Comparison of ENCODE assay signal across 8 mouse cellular contexts in the genomic region with DNA sequence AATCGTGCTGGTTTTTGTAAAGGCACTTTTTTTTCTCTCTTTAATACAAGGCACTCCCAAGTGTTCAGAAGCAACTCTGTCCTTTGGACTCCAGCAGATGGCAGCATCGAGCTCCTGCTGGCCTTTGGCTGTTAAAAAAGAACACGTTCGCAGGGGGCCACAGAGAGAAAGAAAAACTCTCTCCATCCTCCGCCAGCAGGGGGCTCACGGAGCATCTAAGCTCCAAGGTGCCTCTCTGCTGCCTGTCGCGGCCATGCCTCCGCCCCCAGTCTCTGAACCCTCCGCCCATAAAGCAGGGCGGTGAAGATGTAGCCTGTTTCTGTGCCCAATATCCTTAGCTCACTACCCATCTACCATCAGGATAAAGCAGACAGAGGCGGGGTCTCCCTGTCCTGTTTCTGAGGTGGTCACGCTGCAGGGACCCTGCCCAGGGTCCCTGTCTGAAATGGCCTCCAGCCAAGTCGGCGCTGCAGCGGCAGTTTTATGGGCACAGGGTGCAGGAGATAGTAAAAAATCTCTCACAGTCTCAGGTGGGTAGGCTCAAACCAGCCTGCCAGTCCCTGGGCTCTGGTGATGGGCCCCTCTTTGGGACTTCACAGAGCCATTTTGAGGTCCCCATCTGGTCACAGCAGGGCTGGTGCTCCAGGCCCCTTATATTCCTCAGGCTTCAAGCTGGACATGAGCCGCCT.
A peak's percentile ranks its signal among the peaks of the same experiment; 100 is the strongest.
DNase-seq lines count a peak whose midpoint lies in the region; ATAC-seq and TF ChIP-seq lines count a peak whose summit lies in the region.

No protein-coding gene starts in this region.

- no peak overlapping the region for H3K4me3 ChIP-seq in embryonic facial prominence, embryonic 11.5 days (ENCODE audit: low read depth, low read length)
- peak overlapping the region; percentile 20; the same call in 1 of the 2 replicates for H3K4me3 ChIP-seq in midbrain, embryonic 13.5 days (replicated peaks)
- H3K4me3 ChIP-seq in small intestine, adult 2 months (ENCODE audit: low read depth, low read length) = no peak overlapping the region

- intact Hi-C loops in left cerebral cortex, postnatal 36 days (cut with DNase I) = loop anchor here (2.0 to 5.0 kb wide), 2 partner anchors 247 to 318 kb away; no protein-coding TSS in a partner anchor

- H3K27ac ChIP-seq in embryonic facial prominence, embryonic 11.5 days (replicated peaks; ENCODE audit: low read depth, low read length) = no peak overlapping the region
- no peak overlapping the region for H3K27ac ChIP-seq in midbrain, embryonic 13.5 days
- no peak overlapping the region for H3K27ac ChIP-seq in small intestine, adult 2 months (ENCODE audit: insufficient read depth, low read depth, low read length)

- H3K4me1 ChIP-seq in embryonic facial prominence, embryonic 11.5 days (ENCODE audit: control insufficient read depth, insufficient read depth, low read length) = no peaks in the 10 kb centered on the region
- H3K4me1 ChIP-seq in midbrain, embryonic 13.5 days (replicated peaks) = peaks cover 7% of the 10 kb centered on the region
- no peaks in the 10 kb centered on the region for H3K4me1 ChIP-seq in small intestine, adult 2 months (ENCODE audit: control insufficient read depth, insufficient read depth, insufficient read length, low read length)

- no peak overlapping the region for H3K4me2 ChIP-seq in embryonic facial prominence, embryonic 11.5 days (ENCODE audit: low read depth, low read length)
- H3K4me2 ChIP-seq in midbrain, embryonic 13.5 days (replicated peaks) = peak overlapping the region; percentile 49

- whole genome bisulfite sequencing in embryonic facial prominence, embryonic 11.5 days = 28% methylated on average over 17 of the region's 17 CpGs
- 25% methylated on average over 17 of the region's 17 CpGs for WGBS in midbrain, embryonic 13.5 days
- 24% methylated on average over 17 of the region's 17 CpGs for WGBS in small intestine, adult 2 months

- no peak for TF ChIP-seq POLR2A in small intestine, adult 2 months (IDR thresholded peaks at IDR 0.05; ENCODE audit: low read depth, low read length)

- no peaks in the 10 kb centered on the region; the same call in 1 of the 2 replicates for H3K36me3 ChIP-seq in embryonic facial prominence, embryonic 11.5 days (replicated peaks; ENCODE audit: control insufficient read depth, insufficient read depth, low read depth, low read length)
- no peaks in the 10 kb centered on the region for H3K36me3 ChIP-seq in midbrain, embryonic 13.5 days
- H3K36me3 ChIP-seq in small intestine, adult 2 months (ENCODE audit: control insufficient read depth, insufficient read depth, low read length) = no peaks in the 10 kb centered on the region

- H3K27me3 ChIP-seq in embryonic facial prominence, embryonic 11.5 days (ENCODE audit: control insufficient read depth, insufficient read depth, low read length) = no peaks in the 10 kb centered on the region
- no peaks in the 10 kb centered on the region for H3K27me3 ChIP-seq in midbrain, embryonic 13.5 days
- no peaks in the 10 kb centered on the region for H3K27me3 ChIP-seq in small intestine, adult 2 months (ENCODE audit: control insufficient read depth, insufficient read depth, low read length)

- DNase-seq in adrenal gland, postnatal 14 days = peak; percentile 95
- DNase-seq in embryonic facial prominence, embryonic 11.5 days (ENCODE audit: low spot score) = peak; percentile 100
- DNase-seq in heart, adult 18-20 months = peak; percentile 87 to 92
- DNase-seq in kidney, adult 11 months = peak; percentile 88
- DNase-seq in left cerebral cortex, postnatal 36 days (ENCODE audit: low spot score in 2 of 2) = peak; percentile 88 to 90

- peak; percentile 46; the same call in 1 of the 2 replicates for ATAC-seq in embryonic facial prominence, embryonic 11.5 days (replicated peaks; ENCODE audit: insufficient number of reproducible peaks, low FRiP score, low TSS enrichment, low read depth)
- ATAC-seq in midbrain, embryonic 13.5 days = peak; percentile 84
- ATAC-seq in erythroblast, adult 5-6 weeks (replicated peaks; ENCODE audit: low FRiP score, poor library complexity, severe bottlenecking) = no peak

- H3K9ac ChIP-seq in embryonic facial prominence, embryonic 11.5 days (replicated peaks; ENCODE audit: low read length) = 0 out of 2 replicates have a peak overlapping the region, but pooled peaks have one; percentile 25
- peak overlapping the region; percentile 60; the same call in 1 of the 2 replicates for H3K9ac ChIP-seq in midbrain, embryonic 13.5 days (replicated peaks)

- no peaks in the 10 kb centered on the region for H3K9me3 ChIP-seq in embryonic facial prominence, embryonic 11.5 days (replicated peaks; ENCODE audit: control insufficient read depth, low read length)
- H3K9me3 ChIP-seq in midbrain, embryonic 13.5 days = no peaks in the 10 kb centered on the region

- TF ChIP-seq CTCF in small intestine, adult 2 months (IDR thresholded peaks at IDR 0.05; ENCODE audit: extremely low read depth, insufficient read length, insufficient replicate concordance, low read depth, low read length) = peak; percentile 98
